Comparison of ENCODE assay signal across 26 mouse cellular contexts in the genomic region with DNA sequence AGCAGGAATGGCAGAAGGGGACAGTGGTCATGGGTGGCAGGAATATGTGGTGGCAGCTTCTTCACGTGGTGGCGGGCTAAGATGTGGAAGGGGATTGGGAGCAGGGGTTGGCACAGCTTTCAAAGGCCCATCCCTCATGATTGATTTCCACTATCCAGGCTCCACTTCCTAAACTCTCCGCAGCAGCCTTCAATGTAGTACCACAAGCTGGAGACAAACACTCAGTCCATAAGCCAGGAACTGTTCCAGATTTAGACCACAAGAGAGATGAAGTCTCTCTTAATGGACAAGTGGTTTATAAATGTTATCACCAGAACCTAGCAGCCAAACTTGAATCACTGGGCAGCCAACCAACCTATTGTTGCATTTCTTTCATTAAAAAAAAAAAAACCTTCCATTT.
"Had no signal": no experiment of that assay in that cellular context is flagged by ENCODE, and none has a peak within 500 bp of the region (broad histone marks: within the 10 kb centered on the region; RNA-seq: fewer than 3 reads in every experiment).

No protein-coding gene starts in this region.

- H3K4me2 ChIP-seq: heart, embryonic 11.5 days; heart, embryonic 13.5 days; heart, embryonic 15.5 days; hindbrain, embryonic 12.5 days; hindbrain, embryonic 14.5 days; intestine, embryonic 15.5 days; limb, embryonic 13.5 days had no signal

- DNase-seq: gastrocnemius, adult 2 months; gastrocnemius, postnatal 10 days; gastrocnemius, postnatal 25 days; heart, adult 2 months; heart, postnatal 14 days; heart, postnatal 36 days; kidney, adult 18-20 months; kidney, adult 8-10 months; kidney, postnatal 10 days; kidney, postnatal 25 days; kidney, postnatal 4 days; left cerebral cortex, postnatal 4 days had no signal

- H3K9me3 ChIP-seq: heart, embryonic 13.5 days; heart, embryonic 15.5 days; hindbrain, embryonic 10.5 days; hindbrain, embryonic 12.5 days; intestine, embryonic 15.5 days; limb, embryonic 13.5 days had no signal

- H3K36me3 ChIP-seq: heart, embryonic 13.5 days; heart, embryonic 15.5 days; hindbrain, embryonic 10.5 days; hindbrain, embryonic 12.5 days; intestine, embryonic 15.5 days; limb, embryonic 13.5 days had no signal

- H3K4me3 ChIP-seq: gastrocnemius, adult 2 months; heart, adult 2 months; heart, embryonic 13.5 days; heart, embryonic 15.5 days; hindbrain, embryonic 10.5 days; hindbrain, embryonic 12.5 days; intestine, embryonic 15.5 days; layer of hippocampus, adult 2 months; left cerebral cortex, adult 2 months; limb, embryonic 13.5 days had no signal

- ATAC-seq: forebrain, embryonic 16.5 days; hindbrain, embryonic 16.5 days; inflammation-experienced regulatory T-cells, adult 6 months; intestine, embryonic 15.5 days; intestine, postnatal 0 days had no signal

- H3K4me1 ChIP-seq: hindbrain, embryonic 10.5 days; hindbrain, embryonic 12.5 days; intestine, embryonic 15.5 days; limb, embryonic 13.5 days had no signal

- H3K27ac ChIP-seq: gastrocnemius, adult 2 months; heart, adult 2 months; heart, embryonic 13.5 days; heart, embryonic 15.5 days; hindbrain, embryonic 10.5 days; hindbrain, embryonic 12.5 days; hindbrain, embryonic 14.5 days; intestine, embryonic 15.5 days; layer of hippocampus, adult 2 months; left cerebral cortex, adult 2 months; limb, embryonic 13.5 days had no signal

- H3K9ac ChIP-seq: heart, embryonic 13.5 days; heart, embryonic 15.5 days; hindbrain, embryonic 12.5 days; hindbrain, embryonic 14.5 days; intestine, embryonic 15.5 days; limb, embryonic 13.5 days had no signal

- H3K27me3 ChIP-seq: heart, embryonic 13.5 days; heart, embryonic 15.5 days; hindbrain, embryonic 12.5 days; intestine, embryonic 15.5 days; limb, embryonic 13.5 days had no signal
